8 mouse cellular contexts compared by ENCODE assay signal in genomic region chr9:72531996-72532380, GRCm38 (mm10). TPM values are rescaled to one million over a fixed set of nuclear protein-coding genes. Genes with fewer than 3 reads are reported as not detected.
DNase-seq lines count a peak whose midpoint lies in the region; ATAC-seq and TF ChIP-seq lines count a peak whose summit lies in the region.

Gene Rfx7 (plus strand): TSS chr9:72532240.

- peaks cover 19% of the 10 kb centered on the region for H3K4me1 ChIP-seq in forebrain, embryonic 15.5 days
- H3K4me1 ChIP-seq in lung, adult 2 months (ENCODE audit: control insufficient read depth, insufficient read depth, low read length) = 0 out of 2 replicates have a peak, but pooled peaks cover 4% of the 10 kb centered on the region

- H3K4me3 ChIP-seq in forebrain, embryonic 15.5 days = peak within 1 kb of the TSS; percentile 98
- peak within 1 kb of the TSS; percentile 89 for H3K4me3 ChIP-seq in layer of hippocampus, adult 2 months
- peak within 1 kb of the TSS; percentile 75 for H3K4me3 ChIP-seq in lung, adult 2 months (replicated peaks; ENCODE audit: extremely low read depth, low read depth, low read length)

- peak within 1 kb of the TSS; percentile 57 for H3K4me2 ChIP-seq in forebrain, embryonic 15.5 days (replicated peaks)

- peak within 1 kb of the TSS; percentile 100 for H3K27ac ChIP-seq in forebrain, embryonic 15.5 days (replicated peaks)
- peak within 1 kb of the TSS; percentile 95 for H3K27ac ChIP-seq in layer of hippocampus, adult 2 months

- ATAC-seq in forebrain, embryonic 15.5 days (replicated peaks) = peak; percentile 90
- ATAC-seq in neutrophil, adult 5-6 weeks (ENCODE audit: extremely low read depth, insufficient number of reproducible peaks, low FRiP score, poor library complexity, severe bottlenecking) = no peak

- no peaks in the 10 kb centered on the region for H3K36me3 ChIP-seq in forebrain, embryonic 15.5 days

- no peak for TF ChIP-seq CTCF in layer of hippocampus, adult 2 months (conservative IDR thresholded peaks at IDR 0.05)
- TF ChIP-seq CTCF in lung, adult 2 months (IDR thresholded peaks at IDR 0.05; ENCODE audit: insufficient read depth, low read length) = no peak

- intact Hi-C loops in heart, postnatal 14 days (cut with DNase I) = loop anchor here (5.0 kb wide), 2 partner anchors 75 to 140 kb away; no protein-coding TSS in a partner anchor

- H3K9ac ChIP-seq in forebrain, embryonic 15.5 days (replicated peaks) = peak within 1 kb of the TSS; percentile 93

- DNase-seq in Muller cell, postnatal 12 days (ENCODE audit: inconsistent ontology term) = peak; percentile 88
- peak; percentile 84 for DNase-seq in cerebellum, adult 11-12 months
- DNase-seq in heart, postnatal 14 days = peak; percentile 81 to 85
- peak; percentile 68 to 81 for DNase-seq in layer of hippocampus, adult 2 months (ENCODE audit: low spot score in 2 of 2)
- DNase-seq in lung, adult 2 months = no peak
- DNase-seq in thymus, postnatal 14 days = peak; percentile 83

- WGBS in forebrain, embryonic 15.5 days = 2% methylated on average over 28 of the region's 63 CpGs
- WGBS in lung, adult 2 months = 5% methylated on average over 51 of the region's 63 CpGs

- no peaks in the 10 kb centered on the region for H3K9me3 ChIP-seq in forebrain, embryonic 15.5 days

- no peak; the same call in 1 of the 2 replicates for TF ChIP-seq POLR2A in lung, adult 2 months (IDR thresholded peaks at IDR 0.05; ENCODE audit: borderline replicate concordance, extremely low read depth, low read depth, low read length)

- no peaks in the 10 kb centered on the region for H3K27me3 ChIP-seq in forebrain, embryonic 15.5 days

RNA-seq across cellular contexts. Expression of gene Rfx7, which starts in this region (rescaled TPM):
- 16.7 and 16.9 TPM in 2 replicates for polyA plus RNA-seq in forebrain, embryonic 15.5 days (2015; fragmentation: Nextera tagmentation; extraction: Ambion mirVana)
- total RNA-seq in heart, postnatal 14 days (2021) = 10 to 100 TPM; 11.4 to 11.6 TPM
- total RNA-seq in layer of hippocampus, adult 2 months (2021) = 10 to 100 TPM; 21.4 to 21.6 TPM
- polyA plus RNA-seq in lung, adult 2 months (2012; rRNA removed) = 4.1 and 6.1 TPM in 2 replicates
- total RNA-seq in neutrophil, adult 5-6 weeks (2017) = 42.8 and 46.0 TPM in 2 replicates
